Mouse (Mus musculus) left cerebral cortex, adult 18-20 months (tissue): Measurements from ENCODE around the gene Ints11. TPM values are rescaled to one million over a fixed set of nuclear protein-coding genes. Genes with fewer than 3 reads are reported as not detected.
A peak's percentile ranks its signal among the peaks of the same experiment; 100 is the strongest.

Experiments
- DNase-seq, 2 experiments: peaks; one replicate each; pipeline ENCODE4 v3.0.0; 2021 to 2022; ENCODE audit warnings: low spot score in 2 of 2, mixed read lengths in 1 of 2
- total RNA-seq, 2 experiments: library from RNA; stranded (reverse); gene quantifications; 2 replicates each; pipeline ENCODE4 v1.2.3; 2021

Gene Ints11
- total RNA-seq, 2 experiments from 2014 or later, result 31.7 to 33.9 TPM

DNA sequence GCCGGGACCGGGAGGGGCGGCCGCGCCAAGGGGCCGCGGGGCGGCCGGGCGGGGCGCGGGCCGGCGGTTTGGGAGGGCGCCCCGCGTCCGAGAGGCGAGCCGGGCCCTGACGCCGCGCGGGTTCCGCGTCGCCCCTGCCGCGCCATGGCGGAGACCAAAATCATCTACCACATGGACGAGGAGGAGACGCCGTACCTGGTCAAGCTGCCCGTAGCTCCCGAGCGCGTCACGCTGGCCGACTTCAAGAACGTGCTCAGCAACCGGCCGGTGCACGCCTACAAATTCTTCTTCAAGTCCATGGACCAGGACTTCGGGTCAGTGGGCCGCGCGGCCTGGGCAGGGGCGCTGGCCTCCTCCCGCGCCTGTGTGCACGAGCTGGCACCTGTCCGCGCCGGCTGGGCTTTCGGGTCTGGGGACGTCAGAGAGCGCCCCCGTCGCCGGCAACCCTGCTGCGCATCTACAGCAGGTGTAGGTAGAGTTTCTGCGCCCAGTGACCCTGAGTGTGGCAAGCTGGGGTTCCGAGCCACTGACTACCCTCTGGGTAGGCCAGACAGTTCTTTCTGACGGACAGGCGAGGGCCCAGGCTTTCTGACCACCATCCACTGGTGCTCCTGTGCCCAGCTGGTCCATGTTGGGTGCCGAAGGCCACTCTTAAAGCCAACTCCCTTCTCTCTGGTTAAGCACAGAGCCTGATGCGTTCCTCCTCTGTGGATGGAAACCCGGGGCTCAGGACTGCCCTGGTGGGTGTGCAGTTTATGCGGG, 21.6 kb upstream of the Ints11 start:
- DNase-seq, result peak in 1 of 2 experiments; percentile 38

- DNase-seq, result no peak
Observed at GRCm38 (mm10) chr4:155848434-155849095, 20.8 kb upstream of the Ints11 start.

GRCm38 (mm10) chr4:155849391-155849790, 20.0 kb upstream of the Ints11 start:
- DNase-seq, result no peak

- no peak for DNase-seq
Observed at GRCm38 (mm10) chr4:155849792-155850451, 19.4 kb upstream of the Ints11 start.

GRCm38 (mm10) chr4:155851368-155851767, 18.0 kb upstream of the Ints11 start:
- DNase-seq, result no peak

GRCm38 (mm10) chr4:155851951-155852411, 17.4 kb upstream of the Ints11 start:
- no peak for DNase-seq

DNA sequence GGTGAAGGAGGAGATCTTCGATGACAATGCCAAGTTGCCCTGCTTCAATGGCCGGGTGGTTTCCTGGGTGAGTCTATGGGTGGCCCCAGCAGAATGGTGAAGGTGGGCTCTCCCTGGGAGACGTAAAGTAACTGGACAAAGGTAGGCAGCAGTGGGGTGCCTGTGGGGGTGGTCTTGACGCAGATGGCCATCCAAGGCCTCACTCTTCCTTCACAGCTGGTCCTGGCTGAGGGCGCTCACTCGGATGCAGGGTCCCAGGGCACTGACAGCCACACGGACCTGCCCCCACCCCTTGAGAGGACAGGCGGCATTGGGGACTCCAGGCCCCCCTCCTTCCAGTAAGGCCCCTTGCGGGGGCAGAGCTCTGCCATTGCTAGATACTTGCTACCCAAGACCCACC, 15.9 kb upstream of the Ints11 start:
- DNase-seq, result no peak

DNA sequence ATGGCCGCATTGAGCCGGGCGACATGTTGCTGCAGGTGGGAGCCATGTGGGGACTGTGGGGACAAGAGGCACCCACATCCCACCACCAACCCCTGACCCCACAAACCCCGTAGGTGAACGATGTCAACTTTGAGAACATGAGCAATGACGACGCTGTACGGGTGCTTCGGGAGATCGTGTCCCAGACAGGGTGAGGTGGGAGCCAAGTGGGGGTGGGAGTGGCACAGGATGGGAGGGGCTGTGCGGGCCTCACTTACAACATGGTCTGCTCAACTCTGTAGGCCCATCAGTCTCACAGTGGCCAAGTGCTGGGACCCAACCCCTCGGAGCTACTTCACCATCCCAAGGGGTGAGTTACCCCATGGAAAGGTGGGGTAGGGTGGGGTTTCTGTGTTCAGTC, 14.4 kb upstream of the Ints11 start:
- DNase-seq, result no peak

GRCm38 (mm10) chr4:155856071-155856470, 13.3 kb upstream of the Ints11 start:
- DNase-seq, result no peak

- no peak for DNase-seq
Observed at GRCm38 (mm10) chr4:155856881-155857280, 12.5 kb upstream of the Ints11 start.

GRCm38 (mm10) chr4:155859318-155859717, 10.0 kb upstream of the Ints11 start:
- no peak for DNase-seq

DNA sequence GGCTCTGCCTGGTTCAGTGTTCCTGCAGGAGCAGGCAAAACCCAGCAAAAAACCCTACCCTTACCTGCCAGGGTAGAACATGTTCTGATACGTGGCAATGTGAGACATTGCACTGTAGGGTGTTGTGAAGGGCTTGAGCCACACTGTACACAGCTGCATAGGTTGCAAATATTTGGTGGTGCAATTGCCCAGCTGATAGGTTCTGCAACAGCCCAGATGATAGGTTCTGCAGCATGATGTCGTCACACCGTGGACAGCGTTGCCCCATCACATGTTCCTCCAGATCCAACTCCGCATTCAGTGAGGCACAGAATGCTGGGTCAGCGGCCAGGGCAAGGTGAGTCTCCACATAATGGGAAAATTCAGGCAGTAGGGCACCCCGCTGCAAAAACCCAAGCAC, 7.6 kb upstream of the Ints11 start:
- no peak for DNase-seq

- DNase-seq, result no peak
Observed at GRCm38 (mm10) chr4:155863001-155863400, 6.3 kb upstream of the Ints11 start, which contains the start of gene Tas1r3. Gene Tas1r3 (minus strand): TSS chr4:155863362.

DNA sequence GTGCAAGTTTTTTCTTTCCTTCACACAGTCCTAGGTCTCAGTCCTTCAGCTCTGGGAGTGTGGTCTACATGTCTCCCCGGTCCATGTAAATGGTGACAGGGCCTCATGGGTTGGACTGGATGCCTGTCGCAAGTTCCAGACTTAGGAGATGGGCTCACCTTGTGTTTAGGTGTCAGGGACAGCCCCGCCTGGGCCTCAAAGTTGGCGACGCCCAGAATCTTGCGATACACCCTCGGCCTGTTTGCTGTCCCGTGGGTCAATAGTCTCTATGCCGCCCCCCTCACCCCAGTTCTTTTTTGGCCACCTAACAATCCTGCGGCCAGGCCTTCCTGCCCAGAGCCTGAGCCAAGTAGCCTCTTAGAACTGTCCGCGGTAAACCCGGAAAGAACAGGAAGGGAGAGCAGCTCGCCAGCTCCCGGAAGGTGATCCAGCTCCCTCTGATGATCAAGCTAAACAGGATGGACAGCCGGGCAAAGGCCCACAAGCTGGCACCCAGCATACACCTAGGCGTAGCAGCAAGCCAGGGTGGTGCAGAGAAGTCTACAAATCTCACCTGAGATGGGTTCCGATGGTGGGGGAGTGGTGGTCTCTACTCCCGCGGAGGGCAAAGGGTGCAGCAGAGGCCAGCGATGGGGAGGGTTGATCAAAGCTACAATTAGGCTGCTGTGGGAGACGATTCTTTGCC, 590 bp upstream of the Ints11 start:
- no peak for DNase-seq

GRCm38 (mm10) chr4:155871404-155871803, 2.1 kb downstream of the Ints11 start:
- DNase-seq, result no peak

DNA sequence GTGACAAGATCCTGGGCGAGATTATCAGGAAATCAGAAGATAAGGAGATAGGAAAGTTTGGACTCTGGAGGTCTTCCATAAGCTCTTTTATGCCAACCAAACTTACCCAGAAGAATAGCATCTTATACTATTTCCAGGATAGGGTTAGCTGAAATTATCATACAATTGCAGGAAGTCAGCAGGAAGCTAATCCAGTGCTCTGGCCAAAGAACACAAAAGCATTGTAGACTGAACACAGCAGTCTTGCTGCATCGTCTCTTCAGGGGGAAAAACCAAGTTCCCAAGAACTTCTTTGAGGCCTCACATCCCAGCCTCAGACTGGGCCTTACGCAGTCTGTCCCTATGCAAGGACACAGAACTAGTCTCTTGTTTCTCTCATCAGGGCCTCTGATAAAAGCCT, 14.2 kb downstream of the Ints11 start:
- DNase-seq, result no peak

GRCm38 (mm10) chr4:155886330-155886729, 17.0 kb downstream of the Ints11 start:
- DNase-seq, result no peak

GRCm38 (mm10) chr4:155887674-155888073, 18.3 kb downstream of the Ints11 start:
- no peak for DNase-seq

DNA sequence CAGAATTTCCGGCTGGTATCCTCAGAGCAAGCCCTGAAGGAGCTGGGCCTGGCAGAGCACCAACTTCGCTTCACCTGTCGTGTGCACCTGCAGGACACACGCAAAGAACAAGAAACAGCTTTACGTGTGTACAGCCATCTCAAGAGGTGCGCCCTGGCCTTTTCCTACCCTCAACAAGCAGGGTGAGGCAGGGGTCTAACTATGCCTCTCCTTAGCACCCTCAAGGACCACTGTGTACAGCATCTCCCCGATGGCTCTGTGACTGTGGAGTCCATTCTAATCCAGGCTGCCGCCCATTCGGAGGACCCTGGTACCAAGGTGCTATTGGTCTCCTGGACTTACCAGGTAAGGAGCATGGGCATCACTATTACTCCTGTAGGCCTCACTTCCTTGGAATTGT, 18.8 kb downstream of the Ints11 start:
- DNase-seq, result no peak

DNA sequence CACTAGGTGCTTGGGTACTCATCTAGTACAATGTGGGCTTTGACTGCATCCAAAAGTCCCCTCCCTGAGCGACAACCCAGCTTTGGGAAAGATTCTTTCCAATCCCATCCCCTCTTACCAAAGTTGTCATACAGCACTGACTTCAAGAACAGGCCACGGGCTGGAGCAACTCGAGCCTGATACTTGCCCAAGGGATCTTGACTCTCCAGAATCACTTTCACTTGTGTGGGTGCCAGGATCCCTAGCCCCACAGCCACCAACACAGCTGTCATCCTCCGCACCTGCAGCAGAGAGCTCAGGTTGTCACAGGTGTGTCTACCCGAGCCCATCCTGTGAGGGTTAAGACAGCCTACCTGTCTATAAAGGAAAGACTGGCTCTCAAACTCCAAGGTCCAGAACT, 20.0 kb downstream of the Ints11 start:
- peak in 1 of 2 experiments; percentile 1 for DNase-seq

GRCm38 (mm10) chr4:155891011-155891471, 21.7 kb downstream of the Ints11 start:
- peak; percentile 7 to 17 for DNase-seq
